Mouse (Mus musculus) heart, postnatal 0 days (tissue): Measurements from ENCODE around the gene Slc2a2.

Experiments
- CTCF ChIP-seq: IDR thresholded peaks from 2 replicates; pipeline ENCODE4 v1.5.1; 2016; ENCODE audit warnings: antibody characterized with exemption, control low read depth, low read depth
- EP300 ChIP-seq: IDR thresholded peaks from 2 replicates; pipeline ENCODE4 v1.6.1; 2016; ENCODE audit warnings: antibody characterized with exemption, low read depth

DNA sequence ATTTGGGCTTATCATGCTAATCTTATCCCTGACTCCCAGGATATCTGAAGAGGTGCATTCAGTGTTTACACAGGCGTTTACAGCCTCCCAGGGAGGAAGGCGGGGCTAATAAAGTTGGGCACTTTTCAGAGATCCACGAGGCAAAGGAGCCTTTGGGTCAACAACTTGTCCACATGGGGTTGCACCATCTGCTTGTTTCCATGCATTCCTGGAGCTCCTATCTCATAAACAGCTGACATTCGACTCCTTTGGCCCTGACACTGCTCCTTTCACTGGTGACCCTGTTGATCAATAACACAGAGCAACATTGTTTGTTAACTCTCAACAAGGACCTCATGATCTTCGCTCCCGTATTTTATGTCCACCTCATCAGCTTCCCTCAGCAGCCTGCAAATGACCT is 15.8 kb upstream of the Slc2a2 start:
- TF ChIP-seq CTCF (no peak), EP300 (no peak)
